Mouse (Mus musculus): ENCODE data around the gene Lrrc32.

Lrrc32 gene

GRCm38 (mm10) chr7:98543853-98544370, 54.8 kb downstream of the Lrrc32 start:
- in situ Hi-C loops (cut with MboI, MseI), result no loop called here

- in situ Hi-C loops (cut with MboI, MseI), result no loop called here
Measured at GRCm38 (mm10) chr7:98544556-98544955, 55.5 kb downstream of the Lrrc32 start.

GRCm38 (mm10) chr7:98548839-98549238, 59.8 kb downstream of the Lrrc32 start:
- in situ Hi-C loops (cut with MboI, MseI), result no loop called here

GRCm38 (mm10) chr7:98550596-98550995, 61.5 kb downstream of the Lrrc32 start:
- in situ Hi-C loops (cut with MboI, MseI), result no loop called here

- in situ Hi-C loops (cut with MboI, MseI), result no loop called here
Measured at GRCm38 (mm10) chr7:98551041-98551440, 62.0 kb downstream of the Lrrc32 start.

Data from regulatory T cell (primary cell).